Mouse (Mus musculus) adrenal gland, postnatal 4 days (tissue): ENCODE data around the gene Ppp4r1. TPM values are rescaled to one million over a fixed set of nuclear protein-coding genes. Genes with fewer than 3 reads are reported as not detected.

Experiments
- DNase-seq, 2 experiments: peaks; one replicate each; pipeline ENCODE4 v3.0.0; 2021 to 2022; ENCODE audit warnings: low spot score in 2 of 2, mixed read lengths in 2 of 2
- total RNA-seq, 2 experiments: library from RNA; stranded (reverse); gene quantifications; 2 replicates each; pipeline ENCODE4 v1.2.3; 2021

The Ppp4r1 gene
- total RNA-seq, 2 experiments from 2014 or later = 77.6 to 84.9 TPM

- DNase-seq = no peak
Observed at GRCm38 (mm10) chr17:65800451-65800850, 18.1 kb downstream of the Ppp4r1 start.

- DNase-seq = no peak
Observed at GRCm38 (mm10) chr17:65802026-65802425, 19.7 kb downstream of the Ppp4r1 start.

- DNase-seq = no peak
Observed at GRCm38 (mm10) chr17:65805966-65806365, 23.6 kb downstream of the Ppp4r1 start.

GRCm38 (mm10) chr17:65806416-65806815 is 24.0 kb downstream of the Ppp4r1 start:
- no peak for DNase-seq

GRCm38 (mm10) chr17:65811032-65811431 is 28.7 kb downstream of the Ppp4r1 start:
- DNase-seq = no peak

- no peak for DNase-seq
Observed at GRCm38 (mm10) chr17:65813763-65814162, 31.4 kb downstream of the Ppp4r1 start.

GRCm38 (mm10) chr17:65820197-65820596 is 37.8 kb downstream of the Ppp4r1 start:
- DNase-seq = no peak

GRCm38 (mm10) chr17:65822423-65822822 is 40.0 kb downstream of the Ppp4r1 start:
- no peak for DNase-seq

GRCm38 (mm10) chr17:65824246-65824645 is 41.9 kb downstream of the Ppp4r1 start:
- DNase-seq = no peak

GRCm38 (mm10) chr17:65826257-65826656 is 43.9 kb downstream of the Ppp4r1 start:
- no peak for DNase-seq

- DNase-seq = no peak
Observed at GRCm38 (mm10) chr17:65827119-65827840, 44.9 kb downstream of the Ppp4r1 start.

GRCm38 (mm10) chr17:65827904-65828303 is 45.5 kb downstream of the Ppp4r1 start:
- DNase-seq = no peak

- DNase-seq = no peak
Observed at GRCm38 (mm10) chr17:65828951-65829350, 46.6 kb downstream of the Ppp4r1 start.

GRCm38 (mm10) chr17:65830216-65830863 is 48.0 kb downstream of the Ppp4r1 start:
- DNase-seq = no peak

GRCm38 (mm10) chr17:65833891-65834290 is 51.5 kb downstream of the Ppp4r1 start:
- DNase-seq = no peak

- no peak for DNase-seq
Observed at GRCm38 (mm10) chr17:65836746-65837145, 54.4 kb downstream of the Ppp4r1 start.

- no peak for DNase-seq
Observed at GRCm38 (mm10) chr17:65839541-65840256, 57.3 kb downstream of the Ppp4r1 start.

- no peak for DNase-seq
Observed at GRCm38 (mm10) chr17:65842669-65843381, 60.5 kb downstream of the Ppp4r1 start.

GRCm38 (mm10) chr17:65845423-65845822 is 63.0 kb downstream of the Ppp4r1 start:
- no peak for DNase-seq

- no peak for DNase-seq
Observed at GRCm38 (mm10) chr17:65847694-65848449, 65.5 kb downstream of the Ppp4r1 start.

GRCm38 (mm10) chr17:65850487-65850886 is 68.1 kb downstream of the Ppp4r1 start:
- no peak for DNase-seq
